Mouse (Mus musculus) gastrocnemius, postnatal 14 days (tissue): ENCODE measurements at regions not wholly inside any gene's neighbourhood (a gene's known extent, or its start where the extent isn't known, plus 50 kb on each side); places are given as distances from the start of the nearest gene placed in this dataset.

Source experiments
- DNase-seq: peaks from one replicate; pipeline ENCODE4 v3.0.0; 2021; ENCODE audit warnings: mixed read lengths
- intact Hi-C: fragments of 180-260 bp; cut with DNase I; formaldehyde crosslinking; loops from one replicate; pipeline ENCODE4 v1.15.1; 2025; ENCODE audit warnings: low total_unique reads

- intact Hi-C loops: no loop called here
- DNase-seq: no peak
These were observed 220.1 kb downstream of the Elavl2 start for GRCm38 (mm10) chr4:91180241-91181096.

- DNase-seq: no peak
- intact Hi-C loops: no loop called here
These were observed 236.1 kb downstream of the Elavl2 start for GRCm38 (mm10) chr4:91164280-91165121.

GRCm38 (mm10) chr4:91157047-91157446 is 243.5 kb downstream of the Elavl2 start:
- intact Hi-C loops: no loop called here

GRCm38 (mm10) chr4:91144666-91145065 is 255.9 kb downstream of the Elavl2 start:
- no peak for DNase-seq
- intact Hi-C loops: no loop called here

More at GRCm38 (mm10) chr4:91157047-91157446, 243.5 kb downstream of the Elavl2 start:
- DNase-seq: peak; percentile 80

GRCm38 (mm10) chr4:91143906-91144305 is 256.7 kb downstream of the Elavl2 start:
- DNase-seq: no peak
- intact Hi-C loops: no loop called here

GRCm38 (mm10) chr4:91135327-91135726 is 265.3 kb downstream of the Elavl2 start:
- DNase-seq: no peak
- intact Hi-C loops: no loop called here

- no peak for DNase-seq
- intact Hi-C loops: no loop called here
These were observed 268.3 kb downstream of the Elavl2 start for GRCm38 (mm10) chr4:91132266-91132665.

GRCm38 (mm10) chr4:91120277-91120676 is 280.3 kb downstream of the Elavl2 start:
- DNase-seq: no peak
- intact Hi-C loops: no loop called here

- intact Hi-C loops: no loop called here
These were observed 283.6 kb downstream of the Elavl2 start for GRCm38 (mm10) chr4:91116807-91117609.

GRCm38 (mm10) chr4:91111684-91112681 is 288.6 kb downstream of the Elavl2 start:
- no peak for DNase-seq
- intact Hi-C loops: no loop called here

More at GRCm38 (mm10) chr4:91116807-91117609, 283.6 kb downstream of the Elavl2 start:
- DNase-seq: no peak

GRCm38 (mm10) chr4:91096086-91096485 is 304.5 kb downstream of the Elavl2 start:
- intact Hi-C loops: no loop called here

GRCm38 (mm10) chr4:91094382-91094781 is 306.2 kb downstream of the Elavl2 start:
- intact Hi-C loops: no loop called here
- DNase-seq: no peak

More at GRCm38 (mm10) chr4:91096086-91096485, 304.5 kb downstream of the Elavl2 start:
- DNase-seq: no peak

GRCm38 (mm10) chr4:91093885-91094284 is 306.7 kb downstream of the Elavl2 start:
- intact Hi-C loops: no loop called here
- DNase-seq: no peak

GRCm38 (mm10) chr4:91092323-91092722 is 308.3 kb downstream of the Elavl2 start:
- intact Hi-C loops: no loop called here
- DNase-seq: no peak

GRCm38 (mm10) chr4:91091910-91092309 is 308.7 kb downstream of the Elavl2 start:
- DNase-seq: no peak
- intact Hi-C loops: no loop called here

GRCm38 (mm10) chr4:91083950-91084349 is 316.6 kb downstream of the Elavl2 start:
- no peak for DNase-seq
- intact Hi-C loops: no loop called here

- no peak for DNase-seq
- intact Hi-C loops: no loop called here
These were observed 319.1 kb downstream of the Elavl2 start for GRCm38 (mm10) chr4:91081447-91081846.

GRCm38 (mm10) chr4:91080620-91081441 is 319.8 kb downstream of the Elavl2 start:
- DNase-seq: no peak
- intact Hi-C loops: no loop called here
